Mouse (Mus musculus): ENCODE measurements around the gene Ephb3. TPM values are rescaled to one million over a fixed set of nuclear protein-coding genes. Genes with fewer than 3 reads are reported as not detected.

The Ephb3 gene
- polyA plus RNA-seq, 1 experiment, result 1.4 TPM

DNA sequence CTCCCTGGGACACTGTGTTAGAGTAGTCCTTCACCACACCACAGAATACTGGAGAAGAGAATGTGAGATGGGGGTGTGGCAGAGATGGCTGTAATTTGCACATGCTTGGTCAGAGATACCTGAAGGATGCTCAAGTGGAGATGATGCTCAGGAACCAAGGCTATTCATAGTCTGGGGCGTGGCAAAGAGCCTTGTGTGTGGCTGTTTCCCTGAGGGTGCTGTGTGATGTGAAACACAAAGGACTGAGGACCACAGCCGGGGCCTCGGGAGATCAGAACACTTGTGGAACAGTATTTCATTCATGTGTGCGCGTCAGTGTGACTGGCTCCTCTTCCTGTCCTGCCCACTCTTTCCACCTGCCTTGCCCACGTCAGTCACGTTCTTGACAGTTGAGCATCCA, 6.5 kb upstream of the Ephb3 start:
- no peak overlapping the region for H3K4me3 ChIP-seq (replicated peaks; ENCODE audit: control insufficient read depth, low read depth, low read length)
- TF ChIP-seq CTCF (IDR thresholded peaks at IDR 0.05; ENCODE audit: control insufficient read depth, insufficient read depth, low read length) (no peak), POLR2A (IDR thresholded peaks at IDR 0.05; ENCODE audit: borderline replicate concordance, control insufficient read depth, low read depth, low read length) (no peak)
- no peak overlapping the region for H3K27ac ChIP-seq (ENCODE audit: control insufficient read depth, insufficient read depth, low read depth, low read length, poor library complexity)
- H3K4me1 ChIP-seq (ENCODE audit: control insufficient read depth, insufficient read depth, low read length), result no peaks in the 10 kb centered on the region
- 75% methylated on average over 7 of the region's 7 CpGs for whole genome bisulfite sequencing

DNA sequence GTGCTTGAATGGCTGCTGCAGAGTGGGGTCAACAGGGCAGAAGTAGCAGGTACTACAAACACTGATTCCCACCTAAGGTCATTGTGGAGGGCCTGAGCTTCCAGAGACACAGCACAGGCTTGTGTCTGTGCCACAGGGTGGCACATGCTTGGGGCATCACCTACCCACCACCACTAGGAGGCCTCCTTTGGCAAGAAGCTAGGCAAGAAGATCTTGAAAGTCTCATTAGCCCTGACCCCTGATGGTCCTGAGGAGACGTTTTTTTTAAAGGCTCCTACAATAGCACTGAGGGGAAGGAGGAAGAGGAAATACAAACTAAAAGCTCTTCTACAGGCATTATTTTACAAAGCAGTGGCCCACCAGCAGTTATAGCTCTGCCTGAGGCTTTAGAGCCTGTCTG, 6.0 kb upstream of the Ephb3 start:
- WGBS, result 0% methylated on average over 1 of the region's 1 CpGs
- Histone ChIP-seq H3K27ac (ENCODE audit: control insufficient read depth, insufficient read depth, low read depth, low read length, poor library complexity) (no peak overlapping the region), H3K4me3 (replicated peaks; ENCODE audit: control insufficient read depth, low read depth, low read length) (no peak overlapping the region), H3K4me1 (ENCODE audit: control insufficient read depth, insufficient read depth, low read length) (no peaks in the 10 kb centered on the region)
- no peak for TF ChIP-seq POLR2A (IDR thresholded peaks at IDR 0.05; ENCODE audit: borderline replicate concordance, control insufficient read depth, low read depth, low read length)
- TF ChIP-seq CTCF (IDR thresholded peaks at IDR 0.05; ENCODE audit: control insufficient read depth, insufficient read depth, low read length), result peak; percentile 38; the same call in 1 of the 2 replicates

DNA sequence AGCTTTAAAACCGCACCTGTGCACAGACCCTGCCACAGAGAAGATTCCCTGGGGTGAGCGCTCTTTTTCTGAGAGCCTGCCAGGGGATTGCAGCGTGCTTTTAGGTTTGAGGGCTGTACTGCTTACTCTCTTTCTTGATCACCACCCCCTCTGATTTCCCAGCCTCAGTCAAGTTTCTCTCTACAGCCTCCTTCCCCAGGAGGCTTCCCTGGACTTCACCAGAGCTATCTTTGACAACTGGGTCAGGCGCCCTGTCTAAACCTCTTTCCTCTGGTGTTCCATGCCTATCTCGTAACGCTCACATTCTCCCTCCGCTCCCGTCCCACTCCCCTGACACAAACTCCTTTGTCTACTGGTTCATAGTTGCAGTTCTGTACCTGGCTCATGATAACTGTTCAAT, 5.1 kb upstream of the Ephb3 start:
- 88% methylated on average over 8 of the region's 8 CpGs for WGBS
- TF ChIP-seq CTCF (IDR thresholded peaks at IDR 0.05; ENCODE audit: control insufficient read depth, insufficient read depth, low read length) (no peak), POLR2A (IDR thresholded peaks at IDR 0.05; ENCODE audit: borderline replicate concordance, control insufficient read depth, low read depth, low read length) (no peak)
- H3K4me3 ChIP-seq (replicated peaks; ENCODE audit: control insufficient read depth, low read depth, low read length), result no peak overlapping the region
- no peaks in the 10 kb centered on the region for H3K4me1 ChIP-seq (ENCODE audit: control insufficient read depth, insufficient read depth, low read length)
- H3K27ac ChIP-seq (ENCODE audit: control insufficient read depth, insufficient read depth, low read depth, low read length, poor library complexity), result no peak overlapping the region

DNA sequence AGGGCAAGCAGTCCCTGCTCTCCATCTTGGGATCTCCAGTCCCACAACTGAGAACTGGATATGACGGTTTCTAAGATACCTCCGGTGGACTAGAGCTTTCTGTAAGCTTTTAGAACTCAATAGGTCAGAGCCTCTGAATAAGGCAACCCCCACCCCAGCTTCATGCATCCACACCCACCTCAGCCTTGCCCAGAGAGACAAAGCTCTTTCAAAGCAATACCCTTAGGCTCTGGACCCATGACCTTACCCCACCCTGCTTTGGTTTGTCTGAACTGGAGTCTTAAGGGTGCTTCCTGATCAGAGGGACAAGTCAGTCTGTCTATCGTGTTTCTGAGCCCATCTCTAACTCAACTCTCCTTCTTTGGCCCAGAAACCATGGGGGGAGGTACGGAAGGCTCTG, 1.8 kb upstream of the Ephb3 start:
- H3K4me1 ChIP-seq (ENCODE audit: control insufficient read depth, insufficient read depth, low read length), result no peaks in the 10 kb centered on the region
- TF ChIP-seq CTCF (IDR thresholded peaks at IDR 0.05; ENCODE audit: control insufficient read depth, insufficient read depth, low read length) (no peak), POLR2A (IDR thresholded peaks at IDR 0.05; ENCODE audit: borderline replicate concordance, control insufficient read depth, low read depth, low read length) (no peak)
- H3K27ac ChIP-seq (ENCODE audit: control insufficient read depth, insufficient read depth, low read depth, low read length, poor library complexity), result no peak overlapping the region
- H3K4me3 ChIP-seq (replicated peaks; ENCODE audit: control insufficient read depth, low read depth, low read length), result no peak overlapping the region
- WGBS, result 78% methylated on average over 4 of the region's 4 CpGs

DNA sequence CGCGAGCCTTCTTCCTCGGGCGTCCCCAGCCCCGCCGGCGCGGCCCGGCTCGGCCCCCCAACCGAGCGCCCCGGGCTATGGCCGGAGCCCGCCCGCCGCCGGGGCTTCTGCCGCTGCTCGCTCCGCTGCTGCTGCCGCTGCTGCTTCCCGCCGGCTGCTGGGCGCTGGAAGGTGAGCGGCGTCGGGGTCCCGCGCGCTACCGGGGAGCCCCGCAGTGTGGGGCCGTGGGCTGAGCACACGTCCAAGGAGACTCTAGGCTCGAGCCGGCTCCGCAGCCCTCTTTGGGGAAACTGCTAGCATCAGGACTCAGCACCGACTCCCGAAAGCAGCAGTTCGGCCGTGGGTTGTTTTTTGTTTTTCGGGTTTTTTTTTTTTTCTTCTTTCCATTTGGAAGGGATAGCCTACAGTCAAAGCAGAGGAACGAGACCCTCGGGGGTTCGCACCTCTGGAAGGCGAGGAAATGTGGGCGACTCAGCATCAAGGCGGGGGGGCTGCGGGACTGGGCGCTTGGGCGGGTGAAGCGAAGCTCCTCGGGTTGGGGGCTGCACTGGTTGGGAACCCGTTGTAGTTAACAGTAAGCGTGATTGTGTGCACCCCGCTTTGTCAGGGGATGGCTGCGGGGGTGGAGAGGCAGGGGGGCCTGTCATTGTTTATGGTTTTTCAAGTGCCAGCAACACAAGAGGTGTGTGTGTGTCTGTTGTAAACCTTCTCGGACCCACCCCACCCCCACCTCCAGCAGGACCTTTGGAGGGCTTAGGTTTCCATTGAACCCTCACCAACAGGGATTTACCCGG, 735 bp downstream of the Ephb3 start:
- 12% methylated on average over 59 of the region's 60 CpGs for WGBS
- no peak overlapping the region for H3K27ac ChIP-seq (ENCODE audit: control insufficient read depth, insufficient read depth, low read depth, low read length, poor library complexity)
- no peak overlapping the region for H3K4me3 ChIP-seq (replicated peaks; ENCODE audit: control insufficient read depth, low read depth, low read length)
- H3K4me1 ChIP-seq (ENCODE audit: control insufficient read depth, insufficient read depth, low read length), result no peaks in the 10 kb centered on the region
- TF ChIP-seq POLR2A (IDR thresholded peaks at IDR 0.05; ENCODE audit: borderline replicate concordance, control insufficient read depth, low read depth, low read length) (no peak), CTCF (IDR thresholded peaks at IDR 0.05; ENCODE audit: control insufficient read depth, insufficient read depth, low read length) (no peak)

DNA sequence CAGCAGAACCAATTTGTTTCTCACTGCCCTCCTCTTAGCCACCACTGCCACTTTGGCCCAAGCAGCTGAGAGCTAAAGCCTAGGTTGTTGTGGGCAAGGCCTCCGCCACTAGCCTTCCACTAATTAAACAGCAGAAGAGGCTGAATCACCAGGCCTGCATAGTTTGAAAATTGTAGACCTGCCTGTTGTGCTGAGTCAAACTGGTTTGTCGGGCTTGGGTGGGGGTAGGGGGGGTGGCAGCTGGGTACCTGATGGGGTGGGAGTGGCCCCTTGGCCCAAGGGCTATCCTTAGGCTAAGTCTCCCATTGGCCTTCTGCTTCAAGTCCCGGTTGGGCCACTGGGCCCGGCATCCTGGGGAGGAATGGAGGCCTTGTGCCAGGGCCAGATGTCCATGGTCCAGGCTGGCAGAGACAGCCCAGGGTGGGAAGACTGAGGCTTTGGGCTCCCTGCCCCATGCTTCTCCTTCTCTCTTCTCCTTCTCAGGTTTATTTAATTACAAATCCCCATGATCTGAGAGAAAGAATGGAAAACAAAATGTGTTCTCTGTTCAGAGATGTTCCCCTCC, 3.5 kb downstream of the Ephb3 start:
- TF ChIP-seq CTCF (IDR thresholded peaks at IDR 0.05; ENCODE audit: control insufficient read depth, insufficient read depth, low read length), result no peak
- no peak for TF ChIP-seq POLR2A (IDR thresholded peaks at IDR 0.05; ENCODE audit: borderline replicate concordance, control insufficient read depth, low read depth, low read length)
- no peak overlapping the region for H3K4me3 ChIP-seq (replicated peaks; ENCODE audit: control insufficient read depth, low read depth, low read length)
- WGBS, result 79% methylated on average over 4 of the region's 4 CpGs
- H3K27ac ChIP-seq (ENCODE audit: control insufficient read depth, insufficient read depth, low read depth, low read length, poor library complexity), result no peak overlapping the region
- no peaks in the 10 kb centered on the region for H3K4me1 ChIP-seq (ENCODE audit: control insufficient read depth, insufficient read depth, low read length)

DNA sequence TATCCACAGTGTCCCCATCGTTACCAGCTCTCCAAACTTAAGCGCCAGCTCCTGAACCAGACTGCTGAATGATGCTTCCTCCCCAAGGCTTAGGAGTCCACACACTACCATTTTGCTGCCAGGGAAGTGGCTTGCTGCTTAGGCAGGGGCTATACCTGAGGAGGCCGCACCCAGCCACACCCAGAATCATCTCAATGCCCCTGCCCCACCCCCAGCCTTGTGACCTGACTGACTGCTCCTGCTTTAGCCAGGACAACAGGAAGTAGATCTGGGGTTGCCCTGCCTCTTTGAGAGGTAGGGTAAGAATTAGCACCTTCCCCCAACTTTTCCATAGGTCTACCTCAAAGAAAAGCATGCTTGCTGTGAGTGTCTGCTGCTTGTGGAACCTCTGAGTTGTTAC, 4.7 kb downstream of the Ephb3 start:
- 76% methylated on average over 3 of the region's 3 CpGs for WGBS
- H3K27ac ChIP-seq (ENCODE audit: control insufficient read depth, insufficient read depth, low read depth, low read length, poor library complexity), result no peak overlapping the region
- no peaks in the 10 kb centered on the region for H3K4me1 ChIP-seq (ENCODE audit: control insufficient read depth, insufficient read depth, low read length)
- no peak overlapping the region for H3K4me3 ChIP-seq (replicated peaks; ENCODE audit: control insufficient read depth, low read depth, low read length)
- TF ChIP-seq POLR2A (IDR thresholded peaks at IDR 0.05; ENCODE audit: borderline replicate concordance, control insufficient read depth, low read depth, low read length) (no peak), CTCF (IDR thresholded peaks at IDR 0.05; ENCODE audit: control insufficient read depth, insufficient read depth, low read length) (no peak)

DNA sequence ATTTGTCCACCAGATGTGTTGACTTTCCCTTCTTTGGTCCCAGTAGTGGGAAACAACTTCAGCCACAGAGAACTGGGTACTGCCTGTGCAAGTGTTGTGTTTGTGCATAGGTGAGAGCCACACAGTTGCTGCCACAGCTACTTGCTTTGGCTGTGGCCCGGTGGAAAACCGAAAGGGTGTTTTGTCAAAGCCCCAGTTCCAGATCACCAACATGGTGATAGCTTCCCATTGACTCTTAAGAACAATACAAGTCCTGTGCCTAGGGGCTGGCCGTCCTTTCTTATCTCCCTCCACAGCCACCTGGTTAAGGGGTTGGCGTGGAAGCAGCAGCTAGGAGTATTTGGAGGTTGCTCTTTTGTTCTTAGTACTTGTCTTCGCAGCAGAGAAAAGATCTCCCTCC, 5.6 kb downstream of the Ephb3 start:
- H3K27ac ChIP-seq (ENCODE audit: control insufficient read depth, insufficient read depth, low read depth, low read length, poor library complexity), result no peak overlapping the region
- H3K4me3 ChIP-seq (replicated peaks; ENCODE audit: control insufficient read depth, low read depth, low read length), result no peak overlapping the region
- WGBS, result 51% methylated on average over 5 of the region's 5 CpGs
- H3K4me1 ChIP-seq (ENCODE audit: control insufficient read depth, insufficient read depth, low read length), result no peaks in the 10 kb centered on the region
- TF ChIP-seq CTCF (IDR thresholded peaks at IDR 0.05; ENCODE audit: control insufficient read depth, insufficient read depth, low read length) (no peak), POLR2A (IDR thresholded peaks at IDR 0.05; ENCODE audit: borderline replicate concordance, control insufficient read depth, low read depth, low read length) (no peak)

Data from bone marrow, adult 2 months (tissue).